Mouse (Mus musculus) heart, embryonic 15.5 days (tissue): ENCODE measurements around the gene Lactb. TPM values are rescaled to one million over a fixed set of nuclear protein-coding genes. Genes with fewer than 3 reads are reported as not detected.

Experiments
- ATAC-seq: fragments of 200-750 bp; cut with Nextera tagmentation; replicated peaks from 2 replicates; pipeline ENCODE4 v1.8.0; 2017; ENCODE audit warnings: low read depth, moderate TSS enrichment; ENCODE audit not compliant: insufficient number of reproducible peaks, insufficient read depth, low FRiP score
- H3K27ac ChIP-seq: fragments of 300-500 bp; sonication (generic); 2 replicates; pipeline ENCODE4 v1.5.1; 2015; ENCODE audit warnings: mild to moderate bottlenecking, inconsistent platforms
- H3K27me3 ChIP-seq: fragments of 300-500 bp; sonication (generic); 2 replicates; pipeline ENCODE4 v1.6.1; 2015; ENCODE audit warnings: inconsistent platforms
- H3K36me3 ChIP-seq: fragments of 300-500 bp; sonication (generic); 2 replicates; pipeline ENCODE4 v1.6.1; 2015; ENCODE audit warnings: mild to moderate bottlenecking, inconsistent platforms
- H3K4me1 ChIP-seq: fragments of 300-500 bp; sonication (generic); replicated peaks from 2 replicates; pipeline ENCODE4 v1.6.1; 2015; ENCODE audit warnings: inconsistent platforms
- H3K4me2 ChIP-seq: fragments of 300-500 bp; sonication (generic); 2 replicates; pipeline ENCODE4 v1.6.1; 2015; ENCODE audit warnings: inconsistent platforms, mild to moderate bottlenecking, moderate library complexity
- H3K4me3 ChIP-seq: fragments of 300-500 bp; sonication (generic); 2 replicates; pipeline ENCODE4 v1.5.1; 2015; ENCODE audit warnings: mild to moderate bottlenecking, inconsistent platforms
- H3K9ac ChIP-seq: fragments of 300-500 bp; sonication (generic); 2 replicates; pipeline ENCODE4 v1.6.1; 2015; ENCODE audit warnings: mild to moderate bottlenecking, inconsistent platforms
- H3K9me3 ChIP-seq: fragments of 300-500 bp; sonication (generic); replicated peaks from 2 replicates; pipeline ENCODE4 v1.6.1; 2016; ENCODE audit warnings: inconsistent platforms
- WGBS: fragments of 180-500 bp; shearing (Covaris S2); methylation state at CpG from one replicate; pipeline ENCODE4 v1.1.7; 2015; ENCODE audit warnings: mixed read lengths; 5-methylcytosine and 5-hydroxymethylcytosine counted together
- polyA plus RNA-seq: library from polyadenylated mRNA; unstranded; fragments of >200 nt; fragmentation: Nextera tagmentation; extraction: Ambion mirVana; gene quantifications from 2 replicates; pipeline ENCODE4 v1.2.1, GENCODE M21; 2015

Gene Lactb
- polyA plus RNA-seq, 1 experiment from 2014 or later = 5.6 TPM

DNA sequence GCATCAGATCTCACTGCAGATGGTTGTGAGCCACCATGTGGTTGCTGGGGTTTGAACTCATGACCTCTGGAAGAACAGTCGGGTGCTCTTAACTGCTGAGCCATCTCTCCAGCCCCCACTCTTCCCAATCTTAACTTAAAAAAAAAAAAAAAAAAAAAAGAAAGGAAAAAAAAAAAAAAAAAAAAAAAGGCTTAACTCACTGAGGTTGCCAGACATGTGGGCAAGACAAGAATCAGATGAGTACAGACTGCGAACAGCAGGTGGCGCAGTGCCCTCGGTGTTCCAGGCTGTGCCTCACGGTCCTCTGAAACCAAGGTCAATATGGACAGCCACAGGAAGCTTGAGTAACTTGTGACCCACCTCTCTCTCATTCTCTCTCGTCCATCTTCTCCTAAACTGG is 25.8 kb upstream of the Lactb start:
- Histone ChIP-seq H3K4me1 (peaks cover 5% of the 10 kb centered on the region), H3K9ac (no peak overlapping the region), H3K9me3 (no peaks in the 10 kb centered on the region), H3K27me3 (no peaks in the 10 kb centered on the region), H3K36me3 (no peaks in the 10 kb centered on the region), H3K4me3 (no peak overlapping the region), H3K4me2 (no peak overlapping the region), H3K27ac (peak overlapping the region; percentile 51)
- peak; percentile 76 for ATAC-seq
- WGBS = under 1% methylated on average over 6 of the region's 6 CpGs

GRCm38 (mm10) chr9:66999698-67000097 is 24.4 kb upstream of the Lactb start:
- 90% methylated on average over 8 of the region's 8 CpGs for WGBS
- ATAC-seq = no peak
- H3K4me2 ChIP-seq = no peak overlapping the region
- no peaks in the 10 kb centered on the region for H3K27me3 ChIP-seq
- no peak overlapping the region for H3K9ac ChIP-seq
- no peak overlapping the region for H3K4me3 ChIP-seq
- H3K36me3 ChIP-seq = no peaks in the 10 kb centered on the region
- peaks cover 5% of the 10 kb centered on the region for H3K4me1 ChIP-seq
- no peaks in the 10 kb centered on the region for H3K9me3 ChIP-seq
- no peak overlapping the region for H3K27ac ChIP-seq

GRCm38 (mm10) chr9:66991750-66992410 is 16.6 kb upstream of the Lactb start:
- whole genome bisulfite sequencing = 31% methylated on average over 8 of the region's 8 CpGs
- Histone ChIP-seq H3K4me2 (peak overlapping the region; percentile 14), H3K4me3 (no peak overlapping the region), H3K9me3 (no peaks in the 10 kb centered on the region), H3K36me3 (no peaks in the 10 kb centered on the region), H3K4me1 (peaks cover 34% of the 10 kb centered on the region), H3K27me3 (no peaks in the 10 kb centered on the region), H3K9ac (no peak overlapping the region), H3K27ac (no peak overlapping the region)
- 0 out of 2 replicates have a peak, but pooled peaks have one; percentile 12 for ATAC-seq

DNA sequence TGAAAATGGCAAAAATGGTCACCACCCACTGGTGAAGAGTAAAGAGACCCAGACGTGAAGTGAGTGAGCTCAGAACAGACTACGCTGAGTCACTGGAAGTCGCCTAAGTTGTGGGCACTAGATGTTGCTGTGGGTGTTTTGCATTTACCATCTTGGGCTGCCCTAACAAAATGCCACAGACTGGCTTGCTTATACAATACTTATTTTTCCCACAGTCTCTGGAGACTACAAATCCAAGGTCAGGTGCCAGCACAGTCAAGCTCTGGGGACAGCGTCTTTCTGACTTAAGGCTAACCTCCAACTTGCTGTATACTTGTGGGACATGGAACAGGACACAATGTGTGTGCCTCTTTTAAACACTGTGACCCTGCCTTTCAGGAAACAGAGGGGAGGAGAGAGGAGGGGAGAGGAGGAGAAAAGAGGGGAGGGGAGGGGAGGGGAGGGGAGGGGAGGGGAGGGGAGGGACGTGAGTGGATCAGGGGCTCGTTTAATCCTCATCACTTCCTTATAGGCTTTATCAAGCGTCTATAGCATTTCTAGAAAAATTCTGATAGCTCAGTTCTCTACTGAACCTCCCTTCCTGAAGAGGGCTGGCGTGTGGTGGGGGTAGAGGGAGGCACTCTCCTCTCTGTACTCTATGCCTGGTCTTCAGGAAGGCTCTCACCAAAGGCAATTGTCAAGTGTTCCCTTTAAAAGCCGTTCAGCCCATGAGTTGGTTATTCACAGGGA is 15.9 kb upstream of the Lactb start:
- Histone ChIP-seq H3K4me3 (no peak overlapping the region), H3K27ac (no peak overlapping the region), H3K9ac (no peak overlapping the region), H3K36me3 (no peaks in the 10 kb centered on the region), H3K9me3 (no peaks in the 10 kb centered on the region), H3K4me1 (peaks cover 34% of the 10 kb centered on the region), H3K27me3 (no peaks in the 10 kb centered on the region), H3K4me2 (no peak overlapping the region)
- WGBS = 53% methylated on average over 9 of the region's 9 CpGs
- ATAC-seq = no peak

DNA sequence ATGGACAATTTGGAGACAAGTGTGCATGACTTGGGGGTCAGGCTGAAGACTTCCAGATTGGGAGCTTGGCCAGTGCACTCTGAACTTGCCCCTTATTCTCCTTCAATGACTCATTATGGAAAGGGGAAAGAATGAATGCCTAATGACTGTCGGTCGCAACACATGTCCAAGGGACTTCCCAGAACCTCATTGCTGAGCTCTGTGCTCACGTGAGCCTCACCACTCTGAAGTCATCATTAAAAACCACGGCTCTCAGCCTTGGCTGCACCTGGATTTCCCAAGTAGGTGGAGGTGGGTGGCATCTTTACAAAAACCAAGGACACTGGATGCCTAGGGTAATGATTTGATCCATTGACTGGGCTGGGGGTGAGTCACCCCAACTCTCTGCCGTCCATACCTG is 14.8 kb upstream of the Lactb start:
- H3K4me3 ChIP-seq = no peak overlapping the region
- H3K27me3 ChIP-seq = no peaks in the 10 kb centered on the region
- no peak overlapping the region for H3K4me2 ChIP-seq
- no peaks in the 10 kb centered on the region for H3K9me3 ChIP-seq
- no peaks in the 10 kb centered on the region for H3K36me3 ChIP-seq
- ATAC-seq = no peak
- H3K4me1 ChIP-seq = peaks cover 34% of the 10 kb centered on the region
- H3K9ac ChIP-seq = no peak overlapping the region
- no peak overlapping the region for H3K27ac ChIP-seq
- WGBS = 89% methylated on average over 5 of the region's 5 CpGs

DNA sequence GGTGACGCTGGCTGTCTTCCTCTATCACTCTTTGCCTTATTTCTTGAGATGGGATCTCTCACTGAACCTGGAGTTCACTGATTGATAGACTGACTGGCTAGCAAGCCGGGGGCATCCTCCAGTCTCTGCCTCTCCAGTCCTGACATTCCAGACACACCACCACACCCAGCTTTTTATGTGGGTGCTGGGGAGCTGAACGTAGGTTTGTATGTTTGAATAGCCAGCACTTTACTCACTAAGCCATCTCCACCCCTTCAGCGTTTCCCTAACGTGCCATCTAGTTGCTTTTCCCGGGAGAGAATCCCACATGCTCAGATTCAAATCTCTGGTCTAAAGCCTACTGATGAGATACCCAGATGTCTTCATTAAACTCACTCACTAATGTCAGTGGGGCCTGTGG is 14.3 kb upstream of the Lactb start:
- H3K9ac ChIP-seq = no peak overlapping the region
- peaks cover 34% of the 10 kb centered on the region for H3K4me1 ChIP-seq
- WGBS = 57% methylated on average over 6 of the region's 6 CpGs
- no peak for ATAC-seq
- H3K27ac ChIP-seq = peak overlapping the region; percentile 46; the same call in 1 of the 2 replicates
- no peaks in the 10 kb centered on the region for H3K9me3 ChIP-seq
- H3K4me2 ChIP-seq = no peak overlapping the region
- no peaks in the 10 kb centered on the region for H3K27me3 ChIP-seq
- no peak overlapping the region for H3K4me3 ChIP-seq
- H3K36me3 ChIP-seq = no peaks in the 10 kb centered on the region

- Histone ChIP-seq H3K9me3 (no peaks in the 10 kb centered on the region), H3K9ac (no peak overlapping the region), H3K27ac (peak overlapping the region; percentile 46), H3K4me2 (no peak overlapping the region), H3K4me3 (no peak overlapping the region), H3K36me3 (no peaks in the 10 kb centered on the region), H3K4me1 (peaks cover 32% of the 10 kb centered on the region), H3K27me3 (no peaks in the 10 kb centered on the region)
- ATAC-seq = peak; percentile 59; the same call in 1 of the 2 replicates
- WGBS = 15% methylated on average over 6 of the region's 6 CpGs
These were observed 13.7 kb upstream of the Lactb start for GRCm38 (mm10) chr9:66988888-66989414.

DNA sequence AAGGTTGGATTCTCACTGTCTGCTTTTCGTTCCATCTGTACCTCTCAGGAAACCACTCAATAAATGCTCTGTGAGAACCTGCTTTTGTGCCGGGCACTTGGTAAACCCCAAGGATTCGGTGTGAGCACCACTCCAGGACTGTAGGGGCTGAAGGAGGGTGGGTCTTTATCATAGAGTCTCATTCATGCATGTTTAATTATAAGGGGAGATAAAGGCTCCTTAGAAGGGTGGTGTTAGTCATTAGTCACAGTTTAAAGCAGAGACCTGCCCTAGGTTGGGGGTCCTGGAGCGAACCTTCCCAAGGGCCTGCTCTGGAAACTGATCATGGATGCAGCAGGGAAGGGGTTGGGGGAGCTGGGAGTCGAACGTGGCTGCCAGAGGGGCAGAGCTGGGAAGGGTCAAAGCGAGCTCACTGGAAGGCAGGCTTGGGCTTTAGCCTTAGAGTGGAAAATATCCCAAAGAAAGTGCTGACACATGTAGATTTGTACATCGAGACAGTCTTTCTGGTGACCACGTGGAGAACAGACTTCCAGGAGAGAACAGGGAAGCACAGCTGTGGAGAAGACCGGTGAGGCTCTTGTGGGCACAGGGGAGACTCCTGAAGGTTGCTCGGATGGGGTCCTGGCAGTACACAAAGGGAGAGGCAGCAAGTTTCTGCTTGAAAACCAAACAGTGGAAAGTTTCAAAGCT is 13.1 kb upstream of the Lactb start:
- no peaks in the 10 kb centered on the region for H3K36me3 ChIP-seq

DNA sequence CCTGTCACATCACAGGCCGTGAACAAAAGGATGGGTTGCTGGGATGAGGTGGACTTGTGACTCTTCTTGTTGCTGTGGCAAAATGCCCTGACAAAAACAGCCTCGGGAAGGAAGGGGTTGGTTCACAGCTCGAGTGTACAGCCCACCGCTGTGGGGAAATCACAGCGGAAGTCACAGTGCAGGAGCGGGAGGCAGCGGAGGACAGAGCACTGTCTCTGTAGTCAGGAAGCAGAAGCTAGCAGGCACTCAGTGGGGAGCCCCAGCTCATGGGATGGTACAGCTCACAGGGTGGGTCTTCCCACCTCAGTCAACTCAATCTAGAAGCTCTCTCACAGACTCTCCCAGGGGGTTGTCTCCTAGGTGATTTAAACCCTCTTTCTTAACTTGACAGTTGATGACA is 10.1 kb upstream of the Lactb start:
- no peak overlapping the region for H3K4me2 ChIP-seq
- no peak for ATAC-seq
- no peak overlapping the region for H3K27ac ChIP-seq
- 67% methylated on average over 7 of the region's 7 CpGs for WGBS
- H3K4me3 ChIP-seq = no peak overlapping the region
- H3K27me3 ChIP-seq = no peaks in the 10 kb centered on the region
- no peak overlapping the region for H3K9ac ChIP-seq
- H3K36me3 ChIP-seq = no peaks in the 10 kb centered on the region
- H3K4me1 ChIP-seq = peaks cover 20% of the 10 kb centered on the region
- no peaks in the 10 kb centered on the region for H3K9me3 ChIP-seq

More for the DNA sequence above, 13.1 kb upstream of the Lactb start:
- H3K9ac ChIP-seq = no peak overlapping the region
- peak overlapping the region; percentile 46 for H3K27ac ChIP-seq
- 54% methylated on average over 11 of the region's 11 CpGs for WGBS
- no peak overlapping the region for H3K4me2 ChIP-seq
- H3K9me3 ChIP-seq = no peaks in the 10 kb centered on the region
- H3K4me3 ChIP-seq = no peak overlapping the region
- ATAC-seq = no peak; the same call in 1 of the 2 replicates
- H3K4me1 ChIP-seq = peaks cover 32% of the 10 kb centered on the region
- no peaks in the 10 kb centered on the region for H3K27me3 ChIP-seq

GRCm38 (mm10) chr9:66982085-66982484 is 6.8 kb upstream of the Lactb start:
- H3K9me3 ChIP-seq = no peaks in the 10 kb centered on the region
- no peak overlapping the region for H3K4me2 ChIP-seq
- H3K27me3 ChIP-seq = no peaks in the 10 kb centered on the region
- WGBS = 79% methylated on average over 7 of the region's 7 CpGs
- no peak overlapping the region for H3K9ac ChIP-seq
- H3K4me1 ChIP-seq = no peaks in the 10 kb centered on the region
- no peak for ATAC-seq
- no peak overlapping the region for H3K27ac ChIP-seq
- no peak overlapping the region for H3K4me3 ChIP-seq
- H3K36me3 ChIP-seq = no peaks in the 10 kb centered on the region

- WGBS = 6% methylated on average over 5 of the region's 5 CpGs
- ATAC-seq = no peak
- Histone ChIP-seq H3K27me3 (no peaks in the 10 kb centered on the region), H3K4me3 (no peak overlapping the region), H3K36me3 (no peaks in the 10 kb centered on the region), H3K4me2 (no peak overlapping the region), H3K9me3 (no peaks in the 10 kb centered on the region), H3K27ac (no peak overlapping the region), H3K9ac (no peak overlapping the region), H3K4me1 (0 out of 2 replicates have a peak, but pooled peaks cover 6% of the 10 kb centered on the region)
These were observed 5.2 kb upstream of the Lactb start for GRCm38 (mm10) chr9:66980458-66980857.
